Mouse (Mus musculus) megakaryocyte, embryonic 14.5 days (primary cell): ENCODE measurements around the gene B3galt5.

Source experiments
- FLI1 ChIP-seq: IDR thresholded peaks from 2 replicates; pipeline ENCODE4 v1.6.1; 2012; ENCODE audit warnings: low read length, inconsistent platforms, mixed read lengths
- GATA1 ChIP-seq: IDR thresholded peaks from 3 replicates; pipeline ENCODE4 v1.6.1; 2012; ENCODE audit warnings: mixed read lengths, low read length, inconsistent platforms, borderline replicate concordance

DNA sequence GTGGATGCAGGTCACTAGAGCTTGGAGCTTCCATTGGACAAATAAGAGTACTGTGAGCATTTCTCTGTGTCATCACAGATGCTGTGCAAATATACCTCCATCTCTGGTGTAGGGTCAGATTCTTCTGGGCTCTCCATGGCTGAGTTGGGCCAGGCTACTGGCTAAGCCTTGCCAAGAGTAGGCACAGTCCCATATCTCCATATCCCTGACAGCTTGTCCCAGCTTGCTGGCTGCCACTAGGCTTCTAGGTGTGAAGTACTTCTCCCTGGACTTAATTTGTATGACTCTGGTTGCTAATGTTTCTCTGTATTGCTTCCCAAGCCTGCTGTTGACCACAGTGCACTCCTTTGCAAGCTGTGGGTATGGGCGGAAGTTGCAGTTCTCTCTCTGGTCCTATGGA lies 16.5 kb downstream of the B3galt5 start:
- no peak for TF ChIP-seq GATA1
- no peak for TF ChIP-seq FLI1
